Mouse (Mus musculus) mouse trophoblast stem cell (cell line): ENCODE measurements at regions not wholly inside any gene's neighbourhood (a gene's known extent, or its start where the extent isn't known, plus 50 kb on each side); places are given as distances from the start of the nearest gene placed in this dataset.

Experiments used
- in situ Hi-C, 2 experiments: fragments of 300-500 bp; cut with MseI, MboI; formaldehyde crosslinking; loops; 2 replicates in 1 of 2; 3 replicates in 1 of 2; pipeline ENCODE4 v1.15.1; 2025

- in situ Hi-C loops, result no loop called here
Observed at GRCm38 (mm10) chr7:93795210-93795609, 715.5 kb downstream of the Fam181b start.

GRCm38 (mm10) chr7:93835697-93836096 lies 756.0 kb downstream of the Fam181b start:
- in situ Hi-C loops, result no loop called here

GRCm38 (mm10) chr7:93836169-93836568 lies 756.5 kb downstream of the Fam181b start:
- in situ Hi-C loops, result no loop called here

- in situ Hi-C loops, result no loop called here
Observed at GRCm38 (mm10) chr7:93855025-93855424, 775.4 kb downstream of the Fam181b start.

GRCm38 (mm10) chr7:93893701-93894100 lies 814.0 kb downstream of the Fam181b start:
- in situ Hi-C loops, result no loop called here

- in situ Hi-C loops, result no loop called here
Observed at GRCm38 (mm10) chr7:93896921-93897320, 817.3 kb downstream of the Fam181b start.

GRCm38 (mm10) chr7:93902770-93903169 lies 823.1 kb downstream of the Fam181b start:
- in situ Hi-C loops, result no loop called here

GRCm38 (mm10) chr7:93936925-93937324 lies 857.3 kb downstream of the Fam181b start:
- in situ Hi-C loops, result no loop called here

- in situ Hi-C loops, result no loop called here
Observed at GRCm38 (mm10) chr7:93982103-93982502, 902.4 kb downstream of the Fam181b start.

- in situ Hi-C loops, result no loop called here
Observed at GRCm38 (mm10) chr7:94002780-94003179, 923.1 kb downstream of the Fam181b start.

- in situ Hi-C loops, result loop anchor here in 1 of 2 experiments (25.0 kb wide), 1 partner anchor 705 kb away; no protein-coding TSS in a partner anchor
Observed at GRCm38 (mm10) chr7:94042466-94043030, 962.9 kb downstream of the Fam181b start.

GRCm38 (mm10) chr7:94045428-94045827 lies 965.8 kb downstream of the Fam181b start:
- in situ Hi-C loops, result loop anchor here in 1 of 2 experiments (25.0 kb wide), 1 partner anchor 708 kb away; no protein-coding TSS in a partner anchor

GRCm38 (mm10) chr7:94046029-94046428 lies 966.4 kb downstream of the Fam181b start:
- in situ Hi-C loops, result loop anchor here in 1 of 2 experiments (25.0 kb wide), 1 partner anchor 709 kb away; no protein-coding TSS in a partner anchor

GRCm38 (mm10) chr7:94061814-94062545 lies 982.3 kb downstream of the Fam181b start:
- in situ Hi-C loops, result no loop called here
